8 mouse cellular contexts compared by ENCODE assay signal in genomic region chrX:162159637-162160611, GRCm38 (mm10). TPM values are rescaled to one million over a fixed set of nuclear protein-coding genes. Genes with fewer than 3 reads are reported as not detected.
A peak's percentile ranks its signal among the peaks of the same experiment; 100 is the strongest.
DNase-seq lines count a peak whose midpoint lies in the region; ATAC-seq and TF ChIP-seq lines count a peak whose summit lies in the region.

Gene Nhs (minus strand): TSS chrX:162159730.

- H3K9me3 ChIP-seq in erythroblast, embryonic 14.5 days (ENCODE audit: control insufficient read depth, low read length), result peaks cover 15% of the 10 kb centered on the region
- no peaks in the 10 kb centered on the region for H3K9me3 ChIP-seq in hindbrain, embryonic 16.5 days (ENCODE audit: control insufficient read depth, low read length)

- intact Hi-C loops in gastrocnemius, postnatal 14 days (cut with DNase I; ENCODE audit: low total_unique reads), result loop anchor here (5.0 kb wide), 1 partner anchor 138 kb away; no protein-coding TSS in a partner anchor
- intact Hi-C loops in left cerebral cortex, postnatal 14 days (cut with DNase I), result loop anchor here (10.0 kb wide), 1 partner anchor 105 kb away; no protein-coding TSS in a partner anchor

- ATAC-seq in erythroblast, adult 5-6 weeks (replicated peaks; ENCODE audit: low FRiP score, poor library complexity, severe bottlenecking), result no peak
- ATAC-seq in hindbrain, embryonic 16.5 days, result peak; percentile 91
- ATAC-seq in megakaryocyte progenitor cell, adult 5-6 weeks (replicated peaks; ENCODE audit: poor library complexity), result peak; percentile 83

- no peak within 1 kb of the TSS for H3K27ac ChIP-seq in cortical plate, adult 2 months (ENCODE audit: insufficient read depth, low read length)
- peak within 1 kb of the TSS; percentile 44 for H3K27ac ChIP-seq in hindbrain, embryonic 16.5 days (ENCODE audit: low read depth, low read length)

- TF ChIP-seq POLR2A in cortical plate, adult 2 months (IDR thresholded peaks at IDR 0.05; ENCODE audit: extremely low read depth, insufficient read depth, low read length), result no peak

- H3K4me3 ChIP-seq in erythroblast, embryonic 14.5 days (replicated peaks), result peak within 1 kb of the TSS; percentile 32
- peak within 1 kb of the TSS; percentile 88 for H3K4me3 ChIP-seq in cortical plate, adult 2 months (ENCODE audit: insufficient read depth, low read length)
- H3K4me3 ChIP-seq in hindbrain, embryonic 16.5 days (ENCODE audit: low read length), result peak within 1 kb of the TSS; percentile 52

- no peaks in the 10 kb centered on the region for H3K36me3 ChIP-seq in erythroblast, embryonic 14.5 days (ENCODE audit: control insufficient read depth)
- no peaks in the 10 kb centered on the region for H3K36me3 ChIP-seq in hindbrain, embryonic 16.5 days (ENCODE audit: control insufficient read depth, insufficient read depth, low read length)

- peak within 1 kb of the TSS; percentile 63 for H3K9ac ChIP-seq in hindbrain, embryonic 16.5 days (ENCODE audit: low read depth, low read length)

- TF ChIP-seq CTCF in cortical plate, adult 2 months (IDR thresholded peaks at IDR 0.05; ENCODE audit: extremely low read depth, insufficient read depth, low read length), result no peak

- peak; percentile 72 for DNase-seq in gastrocnemius, postnatal 14 days
- DNase-seq in left cerebral cortex, postnatal 14 days (ENCODE audit: low spot score in 2 of 2), result peak; percentile 35 to 39
- DNase-seq in right cerebral cortex, postnatal 14 days, result peak; percentile 43

- H3K4me1 ChIP-seq in erythroblast, embryonic 14.5 days (ENCODE audit: control insufficient read depth), result no peaks in the 10 kb centered on the region
- no peaks in the 10 kb centered on the region for H3K4me1 ChIP-seq in cortical plate, adult 2 months (ENCODE audit: control insufficient read depth, insufficient read depth, low read length)
- no peaks in the 10 kb centered on the region; the same call in 1 of the 2 replicates for H3K4me1 ChIP-seq in hindbrain, embryonic 16.5 days (ENCODE audit: control insufficient read depth, insufficient read depth, low read depth, low read length)

- H3K4me2 ChIP-seq in hindbrain, embryonic 16.5 days (ENCODE audit: low read length), result peak within 1 kb of the TSS; percentile 66

- peaks cover 42% of the 10 kb centered on the region for H3K27me3 ChIP-seq in erythroblast, embryonic 14.5 days (ENCODE audit: control insufficient read depth)
- 0 out of 2 replicates have a peak, but pooled peaks cover 3% of the 10 kb centered on the region for H3K27me3 ChIP-seq in hindbrain, embryonic 16.5 days (replicated peaks; ENCODE audit: control insufficient read depth, insufficient read depth, low read length)

- WGBS in hindbrain, embryonic 16.5 days, result 21% methylated on average over 40 of the region's 61 CpGs

RNA-seq across cellular contexts. Expression of gene Nhs, which starts in this region (rescaled TPM):
- not detected in 2 replicates for polyA plus RNA-seq in erythroblast, embryonic 14.5 days (2012)
- total RNA-seq in erythroblast, adult 5-6 weeks (2015; ENCODE audit: low replicate concordance), result not detected in 2 replicates
- not detected in 2 replicates for total RNA-seq in erythroblast, adult 5-6 weeks (2017; ENCODE audit: low replicate concordance)
- 0.85 and 1.1 TPM in 2 replicates for polyA plus RNA-seq in cortical plate, adult 2 months (2012; rRNA removed)
- 1 to 10 TPM in 1 of 2 experiments, under 1 TPM in 1; 0.80 to 1.1 TPM for total RNA-seq in gastrocnemius, postnatal 14 days (2021)
- polyA plus RNA-seq in hindbrain, embryonic 16.5 days (2015; fragmentation: Nextera tagmentation; extraction: Ambion mirVana), result 4.1 and 4.7 TPM in 2 replicates
- 1 to 10 TPM; 4.4 to 5.0 TPM for total RNA-seq in left cerebral cortex, postnatal 14 days (2021)
- 0.10 and 0.17 TPM in 2 replicates for total RNA-seq in megakaryocyte progenitor cell, adult 5-6 weeks (2015)
- not detected in 2 replicates for total RNA-seq in megakaryocyte progenitor cell, adult 5-6 weeks (2017)

Comparison
In these comparisons a context has a peak if more than half of its experiments do, and no peak if none do; other contexts are left out.
1. Peak in ATAC-seq in megakaryocyte progenitor cell, adult 5-6 weeks; RNA of the gene not detected or under 1 TPM.
2. H3K4me3 ChIP-seq: peak in every context shown above with its lines; median percentile 88 in cortical plate, adult 2 months; 52 in hindbrain, embryonic 16.5 days; 32 in erythroblast, embryonic 14.5 days.